Mouse (Mus musculus) forebrain, embryonic 16.5 days (tissue): ENCODE measurements at regions not wholly inside any gene's neighbourhood (a gene's known extent, or its start where the extent isn't known, plus 50 kb on each side); places are given as distances from the start of the nearest gene placed in this dataset.

Experiments used
- ATAC-seq: fragments of 200-750 bp; cut with Nextera tagmentation; 2 replicates; pipeline ENCODE4 v1.8.0; 2017; ENCODE audit warnings: mild to moderate bottlenecking, moderate library complexity
- H3K27ac ChIP-seq: fragments of 300-500 bp; sonication (generic); 2 replicates; pipeline ENCODE4 v1.5.1; 2014; ENCODE audit warnings: low read length, control low read depth
- H3K27me3 ChIP-seq: fragments of 300-500 bp; sonication (generic); replicated peaks from 2 replicates; pipeline ENCODE4 v1.6.1; 2014; ENCODE audit warnings: low read length; ENCODE audit not compliant: control insufficient read depth, insufficient read depth
- H3K36me3 ChIP-seq: fragments of 300-500 bp; sonication (generic); 2 replicates; pipeline ENCODE4 v1.6.1; 2014; ENCODE audit not compliant: control insufficient read depth, insufficient read depth
- H3K4me1 ChIP-seq: fragments of 300-500 bp; sonication (generic); replicated peaks from 2 replicates; pipeline ENCODE4 v1.6.1; 2014; ENCODE audit warnings: low read length; ENCODE audit not compliant: control insufficient read depth, insufficient read depth
- H3K4me2 ChIP-seq: fragments of 300-500 bp; sonication (generic); 2 replicates; pipeline ENCODE4 v1.6.1; 2014; ENCODE audit warnings: mild to moderate bottlenecking, low read length, control low read depth
- H3K4me3 ChIP-seq: fragments of 300-500 bp; sonication (generic); replicated peaks from 2 replicates; pipeline ENCODE4 v1.5.1; 2014; ENCODE audit warnings: mild to moderate bottlenecking, low read length, control low read depth
- H3K9ac ChIP-seq: fragments of 300-500 bp; sonication (generic); replicated peaks from 2 replicates; pipeline ENCODE4 v1.6.1; 2014; ENCODE audit warnings: low read depth, low read length, control low read depth
- H3K9me3 ChIP-seq: fragments of 300-500 bp; sonication (generic); 2 replicates; pipeline ENCODE4 v1.6.1; 2016; ENCODE audit warnings: low read length; ENCODE audit not compliant: control insufficient read depth
- WGBS: fragments of 180-500 bp; shearing (Covaris S2); extraction: QIAGEN DNeasy Blood & Tissue Kit; methylation state at CpG from one replicate; pipeline ENCODE4 v1.1.7; 2014; 5-methylcytosine and 5-hydroxymethylcytosine counted together

GRCm38 (mm10) chr10:49847686-49848085 lies 59.1 kb upstream of the Grik2 start:
- H3K9me3 ChIP-seq: no peaks in the 10 kb centered on the region

DNA sequence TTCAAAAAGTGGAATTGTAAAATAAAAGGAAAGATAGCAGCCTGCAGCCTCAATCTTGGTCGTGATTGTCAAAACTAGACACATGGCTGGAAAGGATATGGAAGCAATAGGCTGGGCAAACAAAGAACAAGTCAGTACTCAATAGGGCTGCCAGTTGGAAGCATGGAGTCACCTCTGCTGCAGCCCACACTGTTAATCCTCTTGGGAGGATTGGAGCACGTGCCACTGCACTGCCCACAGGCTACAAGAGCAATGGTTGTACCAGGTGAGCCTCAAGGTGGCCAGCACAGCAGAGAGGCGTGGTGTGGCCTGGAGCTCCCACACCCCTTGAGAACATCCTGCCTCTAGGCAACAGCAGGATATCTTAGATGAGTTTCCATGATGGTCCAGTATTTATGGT lies 55.7 kb upstream of the Grik2 start:
- H3K27me3 ChIP-seq: no peaks in the 10 kb centered on the region
- no peaks in the 10 kb centered on the region for H3K9me3 ChIP-seq
- no peak overlapping the region for H3K4me3 ChIP-seq
- H3K4me1 ChIP-seq: no peaks in the 10 kb centered on the region
- no peaks in the 10 kb centered on the region for H3K36me3 ChIP-seq
- no peak overlapping the region for H3K9ac ChIP-seq
- H3K27ac ChIP-seq: no peak overlapping the region
- WGBS: 70% methylated on average over 3 of the region's 3 CpGs
- ATAC-seq: no peak
- no peak overlapping the region for H3K4me2 ChIP-seq

More at GRCm38 (mm10) chr10:49847686-49848085, 59.1 kb upstream of the Grik2 start:
- H3K36me3 ChIP-seq: no peaks in the 10 kb centered on the region
- H3K4me2 ChIP-seq: no peak overlapping the region
- H3K9ac ChIP-seq: no peak overlapping the region
- no peak overlapping the region for H3K27ac ChIP-seq
- H3K4me3 ChIP-seq: no peak overlapping the region
- no peak for ATAC-seq
- H3K27me3 ChIP-seq: no peaks in the 10 kb centered on the region
- WGBS: 71% methylated on average over 2 of the region's 2 CpGs
- no peaks in the 10 kb centered on the region for H3K4me1 ChIP-seq
